Mouse (Mus musculus) embryonic facial prominence, embryonic 12.5 days (tissue): Measurements from ENCODE around the gene Tmem158. TPM values are rescaled to one million over a fixed set of nuclear protein-coding genes. Genes with fewer than 3 reads are reported as not detected.

Experiments
- ATAC-seq: fragments of 200-750 bp; cut with Nextera tagmentation; 2 replicates; pipeline ENCODE4 v1.8.0; 2017; ENCODE audit not compliant: insufficient number of reproducible peaks, insufficient read depth, low FRiP score, low TSS enrichment
- H3K27ac ChIP-seq: fragments of 300-500 bp; sonication (generic); 2 replicates; pipeline ENCODE4 v1.5.1; 2016; ENCODE audit warnings: mild to moderate bottlenecking
- H3K27me3 ChIP-seq: fragments of 300-500 bp; sonication (generic); 2 replicates; pipeline ENCODE4 v1.6.1; 2016; ENCODE audit warnings: mild to moderate bottlenecking, moderate library complexity
- H3K36me3 ChIP-seq: fragments of 300-500 bp; sonication (generic); 2 replicates; pipeline ENCODE4 v1.6.1; 2016; ENCODE audit warnings: mild to moderate bottlenecking
- H3K4me1 ChIP-seq: fragments of 300-500 bp; sonication (generic); 2 replicates; pipeline ENCODE4 v1.6.1; 2016
- H3K4me2 ChIP-seq: fragments of 300-500 bp; sonication (generic); replicated peaks from 2 replicates; pipeline ENCODE4 v1.6.1; 2016; ENCODE audit warnings: mild to moderate bottlenecking, moderate library complexity
- H3K4me3 ChIP-seq: fragments of 300-500 bp; sonication (generic); 2 replicates; pipeline ENCODE4 v1.5.1; 2016; ENCODE audit warnings: mild to moderate bottlenecking
- H3K9ac ChIP-seq: fragments of 300-500 bp; sonication (generic); 2 replicates; pipeline ENCODE4 v1.6.1; 2016; ENCODE audit warnings: mild to moderate bottlenecking, moderate library complexity
- H3K9me3 ChIP-seq: fragments of 300-500 bp; sonication (generic); 2 replicates; pipeline ENCODE4 v1.6.1; 2016; ENCODE audit warnings: mild to moderate bottlenecking, moderate library complexity
- WGBS: fragments of 180-500 bp; shearing (Covaris S2); methylation state at CpG from one replicate; pipeline ENCODE4 v1.1.7; 2016; 5-methylcytosine and 5-hydroxymethylcytosine counted together
- polyA plus RNA-seq: library from polyadenylated mRNA; unstranded; fragments of >200 nt; fragmentation: Nextera tagmentation; extraction: Ambion mirVana; gene quantifications from 2 replicates; pipeline ENCODE4 v1.2.1, GENCODE M21; 2016

Gene Tmem158
- polyA plus RNA-seq, 1 experiment from 2014 or later, result 11.1 TPM

DNA sequence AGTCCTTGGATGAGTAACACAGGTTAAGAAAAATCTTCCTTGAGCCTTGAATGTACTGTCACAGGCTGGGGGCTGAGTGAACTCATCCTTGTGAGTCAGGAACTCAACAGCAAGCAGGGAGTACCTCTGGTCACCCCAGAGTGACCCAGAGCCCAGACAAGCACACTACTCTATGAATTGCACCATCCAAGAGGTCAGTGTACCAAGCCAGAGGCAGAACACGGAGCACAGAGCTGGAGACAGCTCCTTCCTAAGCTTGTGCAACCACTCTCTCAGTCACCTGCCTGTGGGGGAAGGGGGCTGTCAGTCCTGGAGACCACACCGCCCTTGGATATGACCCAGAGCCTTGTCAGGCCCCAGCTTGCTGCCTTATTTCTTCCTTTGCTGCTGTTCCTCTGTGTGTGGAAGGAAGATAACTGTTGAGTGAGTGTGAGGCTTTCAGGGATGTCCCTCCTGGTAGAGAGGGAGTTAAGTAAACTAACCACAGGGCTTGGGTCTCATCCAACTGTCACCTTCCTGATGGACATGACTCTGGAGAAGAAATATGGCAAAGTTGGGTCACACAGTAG, 35.6 kb downstream of the Tmem158 start:
- Histone ChIP-seq H3K4me1 (peaks cover 3% of the 10 kb centered on the region; the same call in 1 of the 2 replicates), H3K9ac (no peak overlapping the region), H3K27me3 (no peaks in the 10 kb centered on the region), H3K36me3 (no peaks in the 10 kb centered on the region), H3K27ac (no peak overlapping the region), H3K9me3 (no peaks in the 10 kb centered on the region; the same call in 1 of the 2 replicates), H3K4me2 (no peak overlapping the region), H3K4me3 (no peak overlapping the region)
- no peak for ATAC-seq
- WGBS, result 72% methylated on average over 2 of the region's 2 CpGs

DNA sequence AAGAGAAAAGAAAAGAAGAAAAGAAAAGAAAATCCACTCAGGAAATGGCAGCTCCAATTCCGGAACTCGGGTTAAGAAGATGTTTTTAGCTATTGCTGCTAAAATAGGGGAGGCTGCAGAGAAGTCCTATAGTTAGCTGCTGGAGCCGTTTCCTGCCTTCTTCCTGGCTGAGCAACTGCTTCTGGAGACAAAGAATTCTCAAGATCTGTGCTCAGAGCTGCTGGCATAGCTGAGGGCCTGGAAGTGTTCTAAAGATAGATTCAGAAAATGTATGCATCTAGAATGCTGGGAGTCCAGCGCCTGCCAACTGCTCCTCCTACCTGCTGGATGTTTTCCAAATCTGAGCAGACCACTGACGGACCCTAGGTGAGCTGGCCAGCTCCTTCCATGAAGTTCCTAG, 40.7 kb downstream of the Tmem158 start:
- WGBS, result 57% methylated on average over 5 of the region's 5 CpGs

DNA sequence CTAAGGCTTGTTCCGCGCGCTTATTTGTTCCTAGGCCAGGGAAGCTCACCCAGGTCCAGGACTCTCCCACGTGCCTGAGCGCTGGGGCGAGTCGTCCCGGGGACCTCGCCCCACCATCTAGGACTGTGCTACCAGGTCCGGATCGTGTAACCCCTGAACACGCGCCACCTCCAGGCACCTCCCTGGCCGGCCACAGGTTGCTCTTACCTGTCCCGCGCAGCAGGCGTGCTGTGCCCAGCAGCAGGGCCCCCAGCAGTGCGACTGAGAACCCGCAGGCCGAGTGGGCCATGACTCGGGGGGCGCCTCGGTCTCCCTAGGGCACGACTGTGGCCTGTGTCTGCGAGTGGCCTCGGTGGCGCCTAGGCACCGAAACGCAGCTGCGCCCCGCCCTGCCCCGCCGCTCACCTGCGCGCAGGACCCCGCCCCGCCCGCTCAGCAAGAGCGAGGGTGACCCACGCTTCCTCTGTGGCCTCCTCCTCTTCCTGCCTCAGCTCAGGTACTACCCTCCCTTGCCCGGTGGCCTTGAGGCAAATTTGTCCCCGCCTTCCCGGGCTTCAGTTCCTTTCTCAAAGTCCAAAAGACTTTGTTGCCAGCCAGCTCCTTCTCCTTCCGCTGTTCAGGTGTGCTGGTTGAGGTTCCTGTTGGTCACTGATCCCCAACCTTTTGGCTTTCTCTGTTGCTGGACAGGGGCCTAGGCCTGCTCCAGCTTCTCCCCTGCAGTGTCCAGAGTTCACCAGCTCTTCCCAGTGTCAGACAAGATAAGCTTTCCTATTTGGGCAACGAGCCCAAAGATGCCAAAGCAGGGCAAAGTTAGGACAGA, 44.7 kb downstream of the Tmem158 start, which contains the start of gene Cdcp1:
Gene Cdcp1 (minus strand): TSS at position 418 of the 820 bp plus-strand sequence.
- H3K4me3 ChIP-seq, result peak within 1 kb of the TSS; percentile 39
- H3K36me3 ChIP-seq, result no peaks in the 10 kb centered on the region
- ATAC-seq, result peak; percentile 60; the same call in 1 of the 2 replicates
- H3K27ac ChIP-seq, result no peak within 1 kb of the TSS
- H3K27me3 ChIP-seq, result peaks cover 21% of the 10 kb centered on the region
- H3K4me1 ChIP-seq, result peaks cover 6% of the 10 kb centered on the region; the same call in 1 of the 2 replicates
- peak within 1 kb of the TSS; percentile 45 for H3K9ac ChIP-seq
- WGBS, result 5% methylated on average over 45 of the region's 45 CpGs
- H3K4me2 ChIP-seq, result peak within 1 kb of the TSS; percentile 69
- H3K9me3 ChIP-seq, result no peaks in the 10 kb centered on the region

More for the DNA sequence above, 40.7 kb downstream of the Tmem158 start:
- Histone ChIP-seq H3K4me3 (no peak overlapping the region), H3K27me3 (peaks cover 16% of the 10 kb centered on the region), H3K4me1 (peaks cover 6% of the 10 kb centered on the region; the same call in 1 of the 2 replicates), H3K9me3 (no peaks in the 10 kb centered on the region; the same call in 1 of the 2 replicates), H3K27ac (no peak overlapping the region), H3K4me2 (no peak overlapping the region), H3K9ac (no peak overlapping the region), H3K36me3 (no peaks in the 10 kb centered on the region)
- ATAC-seq, result no peak

- 56% methylated on average over 9 of the region's 9 CpGs for WGBS
Measured at GRCm38 (mm10) chr9:123213371-123213770, 47.2 kb downstream of the Tmem158 start.

More at GRCm38 (mm10) chr9:123213371-123213770, 47.2 kb downstream of the Tmem158 start:
- Histone ChIP-seq H3K9me3 (no peaks in the 10 kb centered on the region), H3K36me3 (no peaks in the 10 kb centered on the region), H3K27me3 (peaks cover 21% of the 10 kb centered on the region), H3K27ac (no peak overlapping the region), H3K4me2 (no peak overlapping the region), H3K4me1 (peaks cover 6% of the 10 kb centered on the region; the same call in 1 of the 2 replicates), H3K9ac (no peak overlapping the region), H3K4me3 (no peak overlapping the region)
- ATAC-seq, result no peak

Other genes starting within 250 kb of the Tmem158 start
- gene Tmem42, start 239.4 kb downstream of the Tmem158 start, polyA plus RNA-seq, result 16.8 and 19.5 TPM in 2 replicates
- gene Tgm4, start 226.0 kb downstream of the Tmem158 start, polyA plus RNA-seq, result 0.28 and 0.65 TPM in 2 replicates
- 81.3 and 82.1 TPM in 2 replicates for gene Zdhhc3, start 147.6 kb downstream of the Tmem158 start, polyA plus RNA-seq
- gene Exosc7, start 147.5 kb downstream of the Tmem158 start, polyA plus RNA-seq, result 93.3 and 93.7 TPM in 2 replicates
- 0.17 TPM in 1 of 2 replicates, not detected in the other for gene Clec3b, start 109.8 kb downstream of the Tmem158 start, polyA plus RNA-seq
- gene Cdcp1, start 44.7 kb downstream of the Tmem158 start, polyA plus RNA-seq, result 6.2 and 6.3 TPM in 2 replicates
- gene Lars2, start 106.2 kb upstream of the Tmem158 start, polyA plus RNA-seq, result 1,088 and 1,089 TPM in 2 replicates
- 49.0 and 51.5 TPM in 2 replicates for gene Limd1, start 217.9 kb upstream of the Tmem158 start, polyA plus RNA-seq